Mouse (Mus musculus) thymus, postnatal 25 days (tissue): Measurements from ENCODE around the gene Lsm8.
"Not testable (repeated sequence)": the region's sequence is repeated elsewhere in the genome, so short reads cannot be mapped to it uniquely, and the experiment has no call there.

ENCODE experiments used
- DNase-seq: peaks from one replicate; pipeline ENCODE4 v3.0.0; 2022

Lsm8 gene

GRCm38 (mm10) chr6:18848051-18848701 lies at the start of gene Lsm8:
Lsm8 (plus strand) TSS chr6:18848579.
- DNase-seq, result peak; percentile 96

- no peak for DNase-seq
Measured at GRCm38 (mm10) chr6:18800869-18801511, 47.4 kb upstream of the Lsm8 start.

GRCm38 (mm10) chr6:18812623-18813022 lies 35.8 kb upstream of the Lsm8 start:
- DNase-seq, result no peak

- no peak for DNase-seq
Measured at GRCm38 (mm10) chr6:18815606-18816005, 32.8 kb upstream of the Lsm8 start.

GRCm38 (mm10) chr6:18819343-18819742 lies 29.0 kb upstream of the Lsm8 start:
- peak; percentile 10 for DNase-seq

GRCm38 (mm10) chr6:18820246-18820645 lies 28.1 kb upstream of the Lsm8 start:
- DNase-seq, result no peak

- DNase-seq, result no peak
Measured at GRCm38 (mm10) chr6:18822812-18823211, 25.6 kb upstream of the Lsm8 start.

- DNase-seq, result no peak
Measured at GRCm38 (mm10) chr6:18832958-18833357, 15.4 kb upstream of the Lsm8 start.

- DNase-seq, result not testable (repeated sequence)
Measured at GRCm38 (mm10) chr6:18844529-18844928, 3.9 kb upstream of the Lsm8 start.

- peak; percentile 2 for DNase-seq
Measured at GRCm38 (mm10) chr6:18845571-18845970, 2.8 kb upstream of the Lsm8 start.

GRCm38 (mm10) chr6:18848702-18849061 lies 303 bp downstream of the Lsm8 start:
- no peak for DNase-seq

- no peak for DNase-seq
Measured at GRCm38 (mm10) chr6:18855323-18855722, 6.9 kb downstream of the Lsm8 start.

GRCm38 (mm10) chr6:18856487-18857078 lies 8.2 kb downstream of the Lsm8 start:
- DNase-seq, result no peak

GRCm38 (mm10) chr6:18866018-18866417 lies 17.6 kb downstream of the Lsm8 start, which contains the start of gene Ankrd7:
Ankrd7 (plus strand) TSS chr6:18866318.
- DNase-seq, result no peak

- DNase-seq, result no peak
Measured at GRCm38 (mm10) chr6:18889030-18889429, 40.7 kb downstream of the Lsm8 start.

GRCm38 (mm10) chr6:18894142-18894541 lies 45.8 kb downstream of the Lsm8 start:
- DNase-seq, result no peak
